ENCODE assay signal across 15 mouse cellular contexts in genomic region chr15:77313701-77314100, GRCm38 (mm10). TPM values are rescaled to one million over a fixed set of nuclear protein-coding genes. Genes with fewer than 3 reads are reported as not detected.
DNase-seq lines count a peak whose midpoint lies in the region; ATAC-seq and TF ChIP-seq lines count a peak whose summit lies in the region.
"Had no signal": no experiment of that assay in that cellular context is flagged by ENCODE, and none has a peak within 500 bp of the region (broad histone marks: within the 10 kb centered on the region; RNA-seq: fewer than 3 reads in every experiment).

No protein-coding gene starts in this region.

- ATAC-seq in intestine, embryonic 15.5 days, result no peak
- ATAC-seq in intestine, embryonic 16.5 days, result no peak
- ATAC-seq: forebrain, embryonic 15.5 days; inflammation-experienced regulatory T-cells, adult 6 months; midbrain, embryonic 13.5 days had no signal

- intact Hi-C loops in heart, adult 2 months (cut with DNase I), result no loop called here
- intact Hi-C loops in heart, postnatal 10 days (cut with DNase I), result loop anchor here (2.0 kb wide), 1 partner anchor 15 kb away; no protein-coding TSS in a partner anchor

- H3K9me3 ChIP-seq in intestine, embryonic 15.5 days, result no peaks in the 10 kb centered on the region
- H3K9me3 ChIP-seq in intestine, embryonic 16.5 days (ENCODE audit: control insufficient read depth, low read length), result 0 out of 2 replicates have a peak, but pooled peaks cover 3% of the 10 kb centered on the region
- no peaks in the 10 kb centered on the region for H3K9me3 ChIP-seq in embryonic facial prominence, embryonic 10.5 days
- H3K9me3 ChIP-seq: forebrain, embryonic 15.5 days; midbrain, embryonic 13.5 days; neural tube, embryonic 12.5 days had no signal

- TF ChIP-seq POLR2A in heart, adult 2 months (IDR thresholded peaks at IDR 0.05; ENCODE audit: insufficient read depth, low read depth, low read length), result no peak

- H3K79me2 ChIP-seq in heart, adult 2 months (replicated peaks; ENCODE audit: control insufficient read depth, insufficient read depth, low read length), result no peaks in the 10 kb centered on the region

- no peak overlapping the region for H3K4me3 ChIP-seq in heart, adult 2 months
- no peak overlapping the region for H3K4me3 ChIP-seq in intestine, embryonic 15.5 days (replicated peaks)
- H3K4me3 ChIP-seq in intestine, embryonic 16.5 days (ENCODE audit: low read length), result no peak overlapping the region
- 0 out of 2 replicates have a peak overlapping the region, but pooled peaks have one; percentile 13 for H3K4me3 ChIP-seq in embryonic facial prominence, embryonic 10.5 days
- H3K4me3 ChIP-seq: forebrain, embryonic 15.5 days; midbrain, embryonic 13.5 days; neural tube, embryonic 12.5 days had no signal

- TF ChIP-seq EP300 in heart, adult 2 months (IDR thresholded peaks at IDR 0.05; ENCODE audit: insufficient read depth, low read depth, low read length), result no peak

- no peak for TF ChIP-seq CTCF in heart, adult 2 months (IDR thresholded peaks at IDR 0.05)

- DNase-seq in heart, adult 2 months, result no peak
- no peak for DNase-seq in heart, postnatal 10 days
- DNase-seq in embryonic facial prominence, embryonic 10.5 days (ENCODE audit: low spot score), result no peak
- peak; percentile 24 for DNase-seq in lung, postnatal 10 days
- DNase-seq in layer of hippocampus, adult 18-20 months (ENCODE audit: low spot score in 2 of 2), result no peak
- no peak for DNase-seq in cerebellum, postnatal 4 days (ENCODE audit: low spot score in 2 of 2)
- DNase-seq: adrenal gland, postnatal 14 days; gastrocnemius, postnatal 14 days; thymus, postnatal 14 days had no signal

- 0 out of 2 replicates have a peak overlapping the region, but pooled peaks have one; percentile 22 for H3K4me2 ChIP-seq in intestine, embryonic 15.5 days (replicated peaks)
- H3K4me2 ChIP-seq in intestine, embryonic 16.5 days (ENCODE audit: low read depth, low read length), result no peak overlapping the region
- H3K4me2 ChIP-seq: forebrain, embryonic 15.5 days; midbrain, embryonic 13.5 days had no signal

- no peak overlapping the region for H3K9ac ChIP-seq in heart, adult 2 months (ENCODE audit: low read depth, low read length)
- H3K9ac ChIP-seq in intestine, embryonic 15.5 days, result no peak overlapping the region
- no peak overlapping the region for H3K9ac ChIP-seq in intestine, embryonic 16.5 days (ENCODE audit: low read depth, low read length)
- H3K9ac ChIP-seq: forebrain, embryonic 15.5 days; midbrain, embryonic 13.5 days; neural tube, embryonic 12.5 days had no signal

- WGBS in heart, adult 2 months, result 21% methylated on average over 6 of the region's 6 CpGs
- WGBS in intestine, embryonic 15.5 days, result 17% methylated on average over 6 of the region's 6 CpGs
- WGBS in intestine, embryonic 16.5 days, result 18% methylated on average over 6 of the region's 6 CpGs
- 19% methylated on average over 6 of the region's 6 CpGs for WGBS in embryonic facial prominence, embryonic 10.5 days

- peaks cover 4% of the 10 kb centered on the region for H3K4me1 ChIP-seq in heart, adult 2 months (ENCODE audit: control insufficient read depth, insufficient read depth, low read length)
- peaks cover 10% of the 10 kb centered on the region for H3K4me1 ChIP-seq in intestine, embryonic 15.5 days (replicated peaks)
- H3K4me1 ChIP-seq in intestine, embryonic 16.5 days (ENCODE audit: control insufficient read depth, insufficient read depth, low read length), result peaks cover 2% of the 10 kb centered on the region; the same call in 1 of the 2 replicates
- H3K4me1 ChIP-seq in embryonic facial prominence, embryonic 10.5 days, result peaks cover 36% of the 10 kb centered on the region

- no peaks in the 10 kb centered on the region for H3K27me3 ChIP-seq in heart, adult 2 months (ENCODE audit: control insufficient read depth, insufficient read depth, low read length)
- H3K27me3 ChIP-seq in intestine, embryonic 15.5 days (replicated peaks), result no peaks in the 10 kb centered on the region
- H3K27me3 ChIP-seq in intestine, embryonic 16.5 days (replicated peaks; ENCODE audit: control insufficient read depth, insufficient read depth, low read length), result no peaks in the 10 kb centered on the region
- peaks cover 17% of the 10 kb centered on the region; the same call in 1 of the 2 replicates for H3K27me3 ChIP-seq in embryonic facial prominence, embryonic 10.5 days (replicated peaks; ENCODE audit: low read depth, poor library complexity, severe bottlenecking)
- H3K27me3 ChIP-seq: forebrain, embryonic 15.5 days; neural tube, embryonic 12.5 days had no signal

- peak overlapping the region; percentile 68 for H3K27ac ChIP-seq in heart, adult 2 months
- no peak overlapping the region for H3K27ac ChIP-seq in intestine, embryonic 15.5 days
- H3K27ac ChIP-seq in intestine, embryonic 16.5 days (ENCODE audit: low read length), result no peak overlapping the region
- peak overlapping the region; percentile 70 for H3K27ac ChIP-seq in embryonic facial prominence, embryonic 10.5 days (replicated peaks)
- H3K27ac ChIP-seq: forebrain, embryonic 15.5 days; midbrain, embryonic 13.5 days; neural tube, embryonic 12.5 days had no signal

- H3K36me3 ChIP-seq in heart, adult 2 months (ENCODE audit: control insufficient read depth, insufficient read depth, low read length), result no peaks in the 10 kb centered on the region
- no peaks in the 10 kb centered on the region for H3K36me3 ChIP-seq in intestine, embryonic 15.5 days
- no peaks in the 10 kb centered on the region for H3K36me3 ChIP-seq in intestine, embryonic 16.5 days (ENCODE audit: control insufficient read depth, insufficient read depth, low read length)
- H3K36me3 ChIP-seq in embryonic facial prominence, embryonic 10.5 days (replicated peaks), result no peaks in the 10 kb centered on the region
- H3K36me3 ChIP-seq: forebrain, embryonic 15.5 days; midbrain, embryonic 13.5 days; neural tube, embryonic 12.5 days had no signal

RNA-seq across cellular contexts. Expression of gene Rbfox2, which starts 6.9 kb away (rescaled TPM):
- total RNA-seq in heart, adult 2 months (2021), result 100 to 1,000 TPM; 106 to 110 TPM
- polyA plus RNA-seq in heart, adult 2 months (2012; rRNA removed), result 86.0 and 145 TPM in 2 replicates
- 100 to 1,000 TPM; 134 to 153 TPM for total RNA-seq in heart, postnatal 10 days (2021)
- polyA plus RNA-seq in intestine, embryonic 15.5 days (2015; fragmentation: Nextera tagmentation; extraction: Ambion mirVana), result 42.6 and 44.8 TPM in 2 replicates
- 31.5 and 34.0 TPM in 2 replicates for polyA plus RNA-seq in intestine, embryonic 16.5 days (2015; fragmentation: Nextera tagmentation; extraction: Ambion mirVana)
- polyA plus RNA-seq in embryonic facial prominence, embryonic 10.5 days (2016; fragmentation: Nextera tagmentation; extraction: Ambion mirVana), result 60.7 and 61.9 TPM in 2 replicates
- total RNA-seq in layer of hippocampus, adult 18-20 months (2021), result 100 to 1,000 TPM; 238 to 245 TPM
- polyA plus RNA-seq: inflammation-experienced regulatory T-cells, adult 6 months had no signal

Comparison
In these comparisons a context has a peak if more than half of its experiments do, and no peak if none do; other contexts are left out.
1. H3K27ac ChIP-seq: peak in heart, adult 2 months (single experiment) and embryonic facial prominence, embryonic 10.5 days (single experiment); none in intestine, embryonic 15.5 days (single experiment) and intestine, embryonic 16.5 days (single experiment).